Comparison of ENCODE assay signal across 12 mouse cellular contexts in the genomic region with DNA sequence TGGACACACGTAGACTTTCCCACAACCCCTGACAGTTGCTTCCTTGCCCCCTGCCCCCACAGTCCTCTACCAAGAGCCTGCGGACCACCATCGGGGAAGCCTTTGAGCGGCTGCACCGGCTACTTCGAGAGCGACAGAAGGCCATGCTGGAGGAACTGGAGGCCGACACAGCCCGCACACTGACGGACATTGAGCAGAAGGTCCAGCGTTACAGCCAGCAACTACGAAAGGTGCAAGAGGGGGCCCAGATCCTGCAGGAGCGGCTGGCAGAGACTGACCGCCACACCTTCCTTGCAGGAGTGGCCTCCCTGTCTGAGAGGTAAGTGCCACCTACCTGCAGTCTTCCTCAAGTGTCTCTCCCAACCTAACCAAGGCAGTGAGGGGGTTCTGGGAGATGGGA. TPM values are rescaled to one million over a fixed set of nuclear protein-coding genes. Genes with fewer than 3 reads are reported as not detected.
DNase-seq lines count a peak whose midpoint lies in the region; ATAC-seq and TF ChIP-seq lines count a peak whose summit lies in the region.
"Had no signal": no experiment of that assay in that cellular context is flagged by ENCODE, and none has a peak within 500 bp of the region (broad histone marks: within the 10 kb centered on the region; RNA-seq: fewer than 3 reads in every experiment).

No protein-coding gene starts in this region.

- peak overlapping the region; percentile 42; the same call in 1 of the 2 replicates for H3K27ac ChIP-seq in kidney, embryonic 15.5 days
- peak overlapping the region; percentile 93; the same call in 1 of the 2 replicates for H3K27ac ChIP-seq in forebrain, embryonic 13.5 days
- H3K27ac ChIP-seq in hindbrain, postnatal 0 days = peak overlapping the region; percentile 84; the same call in 1 of the 2 replicates
- H3K27ac ChIP-seq in neural tube, embryonic 14.5 days (ENCODE audit: low read depth, low read length) = peak overlapping the region; percentile 98
- H3K27ac ChIP-seq in liver, embryonic 11.5 days (ENCODE audit: low read depth, low read length) = no peak overlapping the region
- H3K27ac ChIP-seq: left cerebral cortex, adult 2 months had no signal

- TF ChIP-seq CTCF in hindbrain, postnatal 0 days (IDR thresholded peaks at IDR 0.05; ENCODE audit: low read depth) = no peak

- H3K9ac ChIP-seq in kidney, embryonic 15.5 days = no peak overlapping the region
- no peak overlapping the region for H3K9ac ChIP-seq in forebrain, embryonic 13.5 days
- H3K9ac ChIP-seq in hindbrain, postnatal 0 days (replicated peaks; ENCODE audit: low read length) = no peak overlapping the region
- no peak overlapping the region for H3K9ac ChIP-seq in neural tube, embryonic 14.5 days (replicated peaks; ENCODE audit: low read depth, low read length)
- no peak overlapping the region for H3K9ac ChIP-seq in liver, embryonic 11.5 days (ENCODE audit: low read depth, low read length)

- WGBS in kidney, embryonic 15.5 days = 82% methylated on average over 14 of the region's 14 CpGs
- 84% methylated on average over 14 of the region's 14 CpGs for WGBS in forebrain, embryonic 13.5 days
- 81% methylated on average over 14 of the region's 14 CpGs for WGBS in hindbrain, postnatal 0 days
- 84% methylated on average over 14 of the region's 14 CpGs for WGBS in neural tube, embryonic 14.5 days
- WGBS in liver, embryonic 11.5 days = 82% methylated on average over 14 of the region's 14 CpGs

- no peak for ATAC-seq in kidney, embryonic 15.5 days (replicated peaks; ENCODE audit: low FRiP score)
- ATAC-seq in forebrain, embryonic 13.5 days = no peak
- ATAC-seq in hindbrain, postnatal 0 days = no peak
- ATAC-seq in neural tube, embryonic 14.5 days (ENCODE audit: low read depth) = no peak
- ATAC-seq in liver, embryonic 11.5 days (replicated peaks; ENCODE audit: low FRiP score) = no peak

- H3K4me3 ChIP-seq in kidney, embryonic 15.5 days (replicated peaks) = no peak overlapping the region
- no peak overlapping the region for H3K4me3 ChIP-seq in forebrain, embryonic 13.5 days
- no peak overlapping the region for H3K4me3 ChIP-seq in hindbrain, postnatal 0 days (ENCODE audit: low read length)
- H3K4me3 ChIP-seq in neural tube, embryonic 14.5 days (ENCODE audit: low read depth, low read length) = no peak overlapping the region
- H3K4me3 ChIP-seq in liver, embryonic 11.5 days (ENCODE audit: low read depth, low read length) = no peak overlapping the region
- H3K4me3 ChIP-seq: left cerebral cortex, adult 2 months had no signal

- no peaks in the 10 kb centered on the region for H3K27me3 ChIP-seq in kidney, embryonic 15.5 days
- peaks cover 12% of the 10 kb centered on the region for H3K27me3 ChIP-seq in forebrain, embryonic 13.5 days
- H3K27me3 ChIP-seq in hindbrain, postnatal 0 days (ENCODE audit: insufficient read depth, low read length) = no peaks in the 10 kb centered on the region
- no peaks in the 10 kb centered on the region for H3K27me3 ChIP-seq in neural tube, embryonic 14.5 days (ENCODE audit: control insufficient read depth, insufficient read depth, low read length)
- no peaks in the 10 kb centered on the region for H3K27me3 ChIP-seq in liver, embryonic 11.5 days (replicated peaks; ENCODE audit: control insufficient read depth, insufficient read depth, low read length)

- H3K4me1 ChIP-seq in kidney, embryonic 15.5 days = peaks cover 52% of the 10 kb centered on the region
- H3K4me1 ChIP-seq in forebrain, embryonic 13.5 days = peaks cover 37% of the 10 kb centered on the region
- peaks cover 19% of the 10 kb centered on the region for H3K4me1 ChIP-seq in hindbrain, postnatal 0 days (ENCODE audit: insufficient read depth, low read length)
- peaks cover 25% of the 10 kb centered on the region for H3K4me1 ChIP-seq in neural tube, embryonic 14.5 days (ENCODE audit: control insufficient read depth, insufficient read depth, low read length)
- peaks cover 8% of the 10 kb centered on the region for H3K4me1 ChIP-seq in liver, embryonic 11.5 days (replicated peaks; ENCODE audit: control insufficient read depth, insufficient read depth, low read length)

- peaks cover 26% of the 10 kb centered on the region for H3K36me3 ChIP-seq in kidney, embryonic 15.5 days
- H3K36me3 ChIP-seq in forebrain, embryonic 13.5 days (ENCODE audit: poor library complexity, severe bottlenecking) = peaks cover 12% of the 10 kb centered on the region
- H3K36me3 ChIP-seq in hindbrain, postnatal 0 days (ENCODE audit: insufficient read depth, low read length) = peaks cover 20% of the 10 kb centered on the region; the same call in 1 of the 2 replicates
- peaks cover 15% of the 10 kb centered on the region for H3K36me3 ChIP-seq in neural tube, embryonic 14.5 days (ENCODE audit: control insufficient read depth, insufficient read depth, low read length)
- no peaks in the 10 kb centered on the region for H3K36me3 ChIP-seq in liver, embryonic 11.5 days (ENCODE audit: control insufficient read depth, insufficient read depth, low read length)

- H3K4me2 ChIP-seq in kidney, embryonic 15.5 days = no peak overlapping the region
- H3K4me2 ChIP-seq in forebrain, embryonic 13.5 days = no peak overlapping the region
- no peak overlapping the region for H3K4me2 ChIP-seq in hindbrain, postnatal 0 days (ENCODE audit: low read depth, low read length)
- no peak overlapping the region for H3K4me2 ChIP-seq in neural tube, embryonic 14.5 days (ENCODE audit: low read depth, low read length)
- no peak overlapping the region for H3K4me2 ChIP-seq in liver, embryonic 11.5 days

- no peak for DNase-seq in kidney, postnatal 10 days
- no peak for DNase-seq in hindbrain, postnatal 0 days (ENCODE audit: low spot score)
- no peak for DNase-seq in liver, embryonic 11.5 days (ENCODE audit: low spot score)
- DNase-seq in thymus, adult 18-20 months = no peak
- DNase-seq: adrenal gland, postnatal 36 days; kidney, postnatal 36 days; lung, adult 18-20 months; thymus, postnatal 4 days had no signal

- H3K9me3 ChIP-seq in kidney, embryonic 15.5 days (replicated peaks) = no peaks in the 10 kb centered on the region
- no peaks in the 10 kb centered on the region for H3K9me3 ChIP-seq in forebrain, embryonic 13.5 days (replicated peaks)
- no peaks in the 10 kb centered on the region for H3K9me3 ChIP-seq in hindbrain, postnatal 0 days (ENCODE audit: low read length)
- H3K9me3 ChIP-seq in neural tube, embryonic 14.5 days (ENCODE audit: control insufficient read depth, low read length) = no peaks in the 10 kb centered on the region
- H3K9me3 ChIP-seq in liver, embryonic 11.5 days (ENCODE audit: control insufficient read depth, low read length) = no peaks in the 10 kb centered on the region

RNA-seq across cellular contexts. Expression of a gene that starts 17.1 kb away (rescaled TPM):
- polyA plus RNA-seq in kidney, embryonic 15.5 days (2015; fragmentation: Nextera tagmentation; extraction: Ambion mirVana) = 6.8 and 7.1 TPM in 2 replicates
- 6.7 and 7.6 TPM in 2 replicates for polyA plus RNA-seq in forebrain, embryonic 13.5 days (2015; fragmentation: Nextera tagmentation; extraction: Ambion mirVana)
- 30.8 and 33.4 TPM in 2 replicates for total RNA-seq in hindbrain, postnatal 0 days (2014; rRNA removed)
- polyA plus RNA-seq in hindbrain, postnatal 0 days (2015; fragmentation: Nextera tagmentation; extraction: Ambion mirVana) = 23.4 and 27.9 TPM in 2 replicates
- 28.8 and 31.1 TPM in 2 replicates for polyA plus RNA-seq in neural tube, embryonic 14.5 days (2014; fragmentation: Nextera tagmentation; extraction: Ambion mirVana)
- polyA plus RNA-seq in liver, embryonic 11.5 days (2014; fragmentation: Nextera tagmentation; extraction: Ambion mirVana) = 3.0 and 4.3 TPM in 2 replicates
